Mouse (Mus musculus): ENCODE results near the gene Apobec1.
"Not testable (repeated sequence)": the region's sequence is repeated elsewhere in the genome, so short reads cannot be mapped to it uniquely, and the experiment has no call there.

The Apobec1 gene

DNA sequence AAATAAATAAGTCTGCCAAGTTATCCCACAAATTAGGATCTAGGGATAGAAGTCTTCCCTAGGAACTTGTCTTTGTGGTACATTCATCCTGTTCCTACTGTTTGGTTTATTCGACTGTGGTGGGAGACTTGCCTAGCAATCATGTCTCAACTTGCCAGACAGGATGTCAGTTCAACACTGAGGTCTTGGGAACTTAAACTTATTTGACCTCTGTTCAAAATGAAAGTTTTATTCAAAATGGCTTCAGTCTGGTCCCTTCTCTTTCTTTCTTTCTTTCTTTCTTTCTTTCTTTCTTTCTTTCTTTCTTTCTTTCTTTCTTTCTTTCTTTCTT, 713 bp upstream of the Apobec1 start:
- no peak for DNase-seq

DNA sequence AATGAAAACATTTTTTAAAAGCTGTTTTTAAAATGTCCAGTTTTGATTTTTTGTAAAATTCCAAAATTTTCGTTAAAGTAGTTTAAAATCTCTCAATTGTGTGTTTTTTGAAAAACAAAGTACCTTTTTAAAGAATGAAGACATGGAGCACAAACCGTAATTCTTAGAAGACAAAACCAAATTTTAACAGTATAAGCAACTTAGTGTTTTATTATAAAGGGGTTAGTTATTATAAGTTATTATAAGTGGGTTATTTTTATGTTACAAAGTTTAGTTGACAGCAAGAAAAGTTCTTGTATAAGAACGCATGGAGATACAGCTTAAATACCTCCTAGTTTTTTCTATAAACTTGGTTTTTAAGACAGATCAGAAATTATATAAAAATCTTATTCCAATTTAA, 629 bp downstream of the Apobec1 start:
- no peak for DNase-seq

DNA sequence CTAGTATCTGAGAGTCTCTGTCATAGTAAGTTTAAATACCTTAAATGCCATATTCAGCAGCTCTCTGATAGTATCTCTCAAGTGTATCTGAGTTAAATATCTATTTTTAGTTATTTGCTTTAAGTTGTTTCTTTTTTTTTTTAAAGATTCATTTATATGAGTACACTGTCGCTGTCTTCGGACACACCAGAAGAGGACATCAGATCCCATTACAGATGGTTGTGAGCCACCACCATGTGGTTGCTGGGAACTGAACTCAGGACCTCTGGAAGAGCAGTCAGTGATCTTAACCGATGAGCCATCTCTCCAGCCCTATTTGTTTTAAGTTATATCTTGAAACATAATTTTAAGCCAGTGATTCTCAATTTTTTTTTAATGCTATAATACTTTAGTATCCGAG, 1.2 kb downstream of the Apobec1 start:
- no peak for DNase-seq

DNA sequence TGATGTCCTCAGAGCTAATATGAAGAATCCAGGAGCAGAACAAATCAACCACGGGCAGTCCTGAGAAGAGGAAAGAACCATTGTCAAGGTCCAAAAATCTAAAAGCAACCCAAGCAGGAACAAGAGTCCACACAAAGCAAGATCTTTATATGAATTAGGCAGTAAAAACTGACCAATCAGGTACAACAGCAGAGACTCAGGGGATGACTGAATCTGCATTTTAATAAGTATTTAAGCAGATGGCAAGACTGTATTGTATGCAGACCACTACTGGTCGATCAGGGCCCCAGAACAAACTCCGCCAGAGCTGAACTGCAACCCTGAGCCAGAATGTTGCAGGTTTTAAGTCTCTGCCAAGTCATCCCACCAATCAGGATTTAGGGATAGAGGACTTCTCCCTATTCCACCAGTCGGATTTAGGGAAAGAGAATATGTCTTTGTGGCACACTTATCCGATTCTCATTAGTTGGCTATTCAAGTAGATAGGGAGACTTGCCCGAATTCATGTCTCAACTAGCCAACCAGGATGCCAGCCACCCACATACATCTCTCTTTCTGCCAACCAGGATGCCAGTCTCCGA, 2.1 kb downstream of the Apobec1 start:
- no peak for DNase-seq

DNA sequence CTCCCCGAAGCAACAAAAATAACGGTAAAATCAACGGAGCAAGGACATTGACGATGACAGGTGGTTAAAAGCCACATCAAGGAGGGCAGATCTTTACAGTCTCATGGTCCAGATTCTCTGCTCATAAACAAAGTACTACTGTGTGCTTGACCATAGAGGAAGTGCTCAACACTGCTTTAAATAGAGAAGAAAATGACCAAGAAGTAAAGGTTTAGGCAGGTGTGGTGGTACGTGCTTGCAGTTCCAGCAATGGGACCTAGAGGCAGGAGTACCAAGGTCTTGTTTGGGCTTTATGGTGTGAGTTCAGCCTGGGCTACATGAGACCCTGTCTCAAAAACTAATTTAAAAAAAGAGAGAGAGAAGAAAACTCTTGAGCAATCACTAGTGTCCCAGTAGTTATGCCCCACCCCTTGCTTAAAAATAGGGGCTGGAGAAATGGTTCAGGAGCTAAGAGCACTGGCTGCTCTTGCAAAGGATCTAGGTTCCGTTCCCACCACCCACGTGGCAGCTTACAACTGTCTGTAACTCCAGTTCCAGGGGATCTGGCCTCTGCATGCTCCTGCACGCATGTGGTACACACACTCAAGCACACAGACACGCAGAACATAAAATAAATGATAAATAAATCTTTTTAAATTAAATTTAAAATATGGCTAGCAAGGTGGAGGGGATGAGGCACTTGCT, 3.0 kb downstream of the Apobec1 start:
- no peak for DNase-seq

DNA sequence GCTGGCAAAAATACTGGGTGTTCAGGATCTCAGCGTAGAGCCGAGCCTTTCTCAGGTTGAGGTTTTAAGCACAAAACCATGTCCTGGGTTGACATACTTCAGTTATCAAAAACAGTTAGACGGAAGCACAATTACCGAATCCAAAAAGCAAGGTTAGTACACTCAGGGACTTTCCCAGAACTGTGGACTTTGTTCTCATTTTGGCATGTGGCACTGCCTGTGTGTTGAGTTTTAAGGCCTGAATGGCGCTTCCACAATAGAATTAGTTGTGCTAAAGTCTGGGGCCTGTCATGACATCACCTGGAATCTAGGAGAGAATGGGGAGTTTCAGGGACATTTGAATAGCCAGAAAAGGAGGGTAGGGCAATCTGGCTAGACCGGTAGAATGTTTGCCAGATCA, 3.8 kb downstream of the Apobec1 start:
- peak; percentile 72 for DNase-seq

DNA sequence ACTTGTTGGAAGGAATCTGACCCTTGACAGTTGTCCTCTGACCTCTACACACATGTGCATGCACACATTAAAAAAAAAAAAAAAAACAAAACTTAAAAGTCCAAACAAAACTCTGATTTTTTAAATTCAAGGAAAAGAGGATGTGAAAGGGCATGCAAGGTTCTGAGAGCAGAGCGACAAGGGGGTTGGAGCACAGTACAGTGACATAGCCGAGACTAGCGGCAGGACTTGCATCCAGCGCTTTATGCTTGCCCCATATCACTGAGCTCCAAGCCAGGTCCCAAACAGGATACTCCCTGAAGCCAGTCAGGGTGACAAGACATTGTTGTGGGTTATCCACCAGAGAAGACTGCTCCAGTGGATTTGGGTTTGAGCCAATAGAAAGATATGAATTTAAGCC, 4.2 kb downstream of the Apobec1 start:
- DNase-seq = no peak

DNA sequence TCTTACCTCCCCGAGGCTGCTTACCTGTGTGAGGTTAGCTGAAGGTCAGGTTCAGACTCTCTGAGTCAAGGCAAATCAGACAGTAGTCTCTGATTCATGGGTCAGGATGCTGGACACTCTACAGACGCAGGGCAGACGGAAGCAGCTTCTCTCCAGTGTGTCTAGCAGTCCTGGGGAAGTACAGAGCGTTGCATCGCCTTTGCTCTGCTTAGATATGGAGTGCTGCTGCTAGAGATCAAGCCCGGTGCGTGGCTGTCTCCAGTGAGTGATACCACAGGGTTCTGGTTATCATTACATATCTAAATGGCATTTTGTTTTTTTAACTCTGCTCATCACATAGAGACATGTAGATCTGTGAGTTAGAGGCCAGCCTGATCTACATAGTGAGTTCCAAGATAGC, 5.6 kb downstream of the Apobec1 start:
- no peak for DNase-seq

DNA sequence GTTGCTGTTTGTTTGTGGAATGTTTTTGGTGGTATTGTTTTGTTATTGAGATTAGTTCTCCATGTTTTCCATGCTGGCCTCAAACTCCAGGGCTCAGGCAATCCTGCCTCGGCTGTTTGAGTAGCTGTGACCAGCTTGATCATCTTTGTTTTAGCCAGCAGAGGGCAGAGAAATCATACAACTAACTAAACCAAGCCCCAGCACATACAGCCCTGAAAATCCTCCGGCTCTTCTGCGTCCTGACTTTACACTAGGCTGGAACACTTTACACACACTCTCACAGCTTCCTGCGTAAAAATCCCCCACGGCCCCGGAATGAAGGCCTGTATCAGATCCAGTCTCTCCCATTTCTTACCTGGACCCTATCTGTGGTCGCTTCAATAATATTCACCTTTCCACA, 6.6 kb downstream of the Apobec1 start:
- DNase-seq = peak; percentile 65

DNA sequence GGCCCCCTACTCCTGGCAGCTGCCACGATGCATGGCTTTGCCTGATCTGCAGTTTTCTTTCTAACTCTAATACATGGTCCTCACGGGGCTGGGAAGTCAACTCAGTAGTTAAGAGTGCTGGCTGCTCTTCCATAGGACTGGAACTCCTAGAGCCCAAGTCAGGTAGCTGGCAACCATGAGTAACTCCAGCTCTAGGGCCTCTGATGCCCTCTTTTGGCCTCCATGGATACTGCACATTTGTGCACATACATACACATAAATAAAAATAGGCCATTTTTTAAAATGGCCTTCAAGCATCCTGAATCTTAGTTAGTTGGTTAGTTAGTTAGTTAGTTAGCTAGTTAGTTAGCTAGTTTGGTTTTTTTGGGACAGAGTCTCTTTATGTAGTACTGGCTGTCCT, 9.3 kb downstream of the Apobec1 start:
- DNase-seq = no peak

DNA sequence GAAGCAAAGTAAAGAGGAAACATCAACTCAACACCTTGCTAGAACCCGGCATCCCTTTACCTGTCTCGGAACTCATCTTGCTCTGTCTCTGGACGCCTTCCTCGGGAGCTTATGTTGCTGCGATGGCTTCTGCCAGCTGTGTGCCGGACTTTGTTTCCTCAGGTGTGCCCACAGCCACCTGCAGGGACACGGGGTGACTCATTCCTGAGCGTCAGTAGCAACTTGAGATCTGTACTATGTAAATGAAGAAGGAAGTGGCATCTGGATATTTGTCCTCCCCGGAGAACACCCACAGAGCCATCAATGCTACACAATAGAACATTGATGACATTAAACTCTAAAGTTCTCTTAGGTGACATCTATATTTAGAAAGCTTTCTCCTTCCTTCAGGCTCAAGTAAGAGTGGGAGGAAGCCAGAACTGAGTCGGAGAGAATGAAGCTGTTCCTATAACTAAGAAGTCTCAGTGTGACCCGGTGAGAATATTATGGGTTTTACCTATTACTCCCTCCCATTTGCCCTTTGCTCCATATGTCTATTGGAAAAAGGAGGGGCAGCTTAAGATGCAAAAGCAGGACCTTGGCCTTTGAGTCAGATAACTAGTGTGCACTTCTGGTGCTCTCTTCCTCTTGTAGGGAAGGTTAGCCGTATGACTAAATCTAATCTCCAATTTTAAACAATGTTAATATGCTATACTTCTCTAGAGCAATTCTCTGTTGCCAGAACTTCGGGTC, 11.1 kb downstream of the Apobec1 start:
- DNase-seq = no peak

DNA sequence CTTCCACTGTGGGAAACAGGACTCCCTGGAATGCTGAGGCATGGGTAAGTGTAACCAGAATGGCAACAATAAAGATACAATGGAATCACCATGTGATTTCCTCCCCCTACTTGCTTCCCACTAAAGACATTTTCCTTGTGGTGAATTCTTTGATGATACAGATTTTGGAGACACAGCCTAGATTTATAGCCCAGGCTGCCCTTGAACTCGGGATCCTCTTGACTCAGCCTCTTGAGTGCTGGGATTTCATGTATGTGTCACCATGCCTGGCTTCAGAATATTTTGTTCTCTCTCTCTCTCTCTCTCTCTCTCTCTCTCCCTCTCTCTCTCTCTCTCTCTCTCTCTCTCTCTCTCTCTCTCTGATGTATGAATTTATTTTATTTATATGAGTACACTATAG, 23.2 kb downstream of the Apobec1 start:
- no peak for DNase-seq

DNA sequence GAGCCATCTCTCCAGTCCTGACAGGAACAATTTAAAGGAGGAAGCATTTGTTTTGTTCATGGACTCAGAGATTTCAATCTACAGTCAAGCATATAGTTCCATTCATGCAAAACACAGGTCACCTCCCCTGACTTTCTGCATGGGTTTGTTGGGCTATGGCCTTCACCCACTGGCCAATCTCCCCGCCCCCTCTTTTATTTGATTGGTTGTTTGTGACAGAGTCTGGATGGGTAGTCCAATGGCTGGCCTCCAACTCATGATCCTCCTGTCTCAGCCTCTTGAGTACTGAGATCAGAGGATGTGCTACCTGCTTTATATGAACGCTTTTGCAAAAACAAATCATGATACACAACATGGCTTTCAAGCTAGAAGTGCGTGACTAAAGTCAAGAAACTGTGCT, 25.2 kb downstream of the Apobec1 start:
- DNase-seq = no peak

DNA sequence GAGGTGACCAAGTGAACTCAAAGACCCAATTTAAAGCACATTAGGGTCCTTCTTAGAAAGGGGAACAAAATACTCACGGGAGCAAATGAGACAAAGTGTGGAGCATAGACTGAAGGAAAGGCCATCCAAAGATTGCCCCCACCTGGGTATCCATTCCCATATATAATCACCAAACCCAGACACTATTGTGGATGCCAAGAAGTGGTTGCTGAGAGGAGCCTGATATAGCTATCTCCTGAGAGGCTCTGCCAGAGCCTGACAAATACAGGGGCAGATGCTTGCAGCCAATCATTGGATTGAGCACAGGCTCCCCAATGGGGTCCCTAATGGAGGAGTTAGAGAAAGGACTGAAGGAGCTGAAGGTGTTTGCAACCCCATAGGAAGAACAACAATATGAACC, 27.2 kb downstream of the Apobec1 start:
- not testable (repeated sequence) for DNase-seq

DNA sequence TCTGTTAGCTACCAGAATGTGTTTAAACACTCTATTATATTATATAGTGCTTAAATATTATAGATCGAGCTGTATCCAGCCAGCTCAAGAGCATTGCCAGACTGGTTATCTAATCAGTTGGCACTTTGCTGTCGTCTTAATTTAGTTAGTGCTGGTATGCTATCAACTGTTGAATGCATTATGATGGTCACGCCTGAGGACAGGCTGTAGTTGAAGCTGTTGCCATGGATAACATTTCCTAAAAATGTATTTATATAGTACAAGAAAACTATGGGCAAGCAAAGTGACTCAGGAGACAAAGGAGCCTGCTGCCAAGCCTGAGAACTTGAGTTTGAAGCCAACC, 30.7 kb downstream of the Apobec1 start:
- no peak for DNase-seq

DNA sequence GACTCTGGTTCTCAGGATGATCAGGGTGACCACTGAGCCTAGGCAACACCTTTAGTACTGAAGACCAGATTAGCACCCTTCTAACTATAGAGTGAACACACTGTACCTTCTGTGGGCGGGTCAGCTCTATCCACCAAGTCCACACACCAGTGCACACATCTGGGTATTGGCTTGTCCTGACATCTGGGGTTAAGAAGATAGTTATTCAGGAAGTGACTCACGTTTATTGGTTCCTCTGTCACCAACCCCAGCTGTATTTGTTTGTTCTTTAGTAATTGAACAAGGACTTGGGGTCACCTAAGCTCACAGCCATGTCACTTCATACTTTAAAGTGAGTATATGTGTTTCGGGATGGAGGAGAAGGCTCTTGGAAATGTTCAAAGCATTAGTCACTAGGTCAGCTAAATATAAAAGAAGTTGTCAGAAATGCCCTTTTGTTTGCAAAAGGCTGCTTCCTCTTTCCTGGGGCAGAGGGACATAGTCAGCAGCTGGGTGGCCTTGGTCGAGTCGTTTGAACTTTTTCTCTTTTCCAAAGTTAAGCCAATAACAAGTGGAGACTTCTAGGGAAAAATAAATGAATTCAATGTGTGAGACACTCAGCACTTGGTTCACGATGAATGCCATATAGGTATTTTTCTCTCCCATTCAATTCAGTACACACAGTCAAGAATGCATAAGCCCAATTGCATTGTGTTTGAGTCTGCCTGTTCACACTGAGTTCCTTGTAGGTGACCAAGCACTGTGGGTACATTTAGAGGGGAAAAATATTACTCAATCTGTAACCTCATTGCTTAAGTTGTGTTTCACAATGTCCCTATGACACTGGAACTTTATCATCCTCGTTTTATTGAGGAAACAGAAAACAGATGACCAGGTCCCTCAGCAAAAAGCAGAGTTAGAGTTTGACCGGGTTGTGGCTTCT, 31.3 kb downstream of the Apobec1 start:
- no peak for DNase-seq

DNA sequence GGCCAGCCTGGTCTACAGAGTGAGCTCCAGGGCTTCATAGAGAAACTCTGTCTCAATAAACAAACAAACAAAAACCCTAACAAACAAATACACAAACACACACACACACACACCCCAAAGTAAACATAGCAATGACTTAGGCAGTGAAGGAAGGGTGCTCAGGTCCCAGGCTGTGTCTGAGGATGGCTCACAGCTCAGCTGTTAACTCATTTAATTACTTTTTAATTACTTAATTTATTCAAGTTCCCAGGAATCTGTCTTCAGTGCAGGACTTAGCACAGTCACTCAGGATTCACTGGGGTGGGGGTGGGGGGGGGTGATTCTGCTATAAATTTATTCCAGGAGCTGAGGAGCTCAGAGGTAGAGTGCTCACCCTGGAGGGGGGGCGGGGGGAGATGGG, 32.5 kb downstream of the Apobec1 start:
- DNase-seq = no peak

DNA sequence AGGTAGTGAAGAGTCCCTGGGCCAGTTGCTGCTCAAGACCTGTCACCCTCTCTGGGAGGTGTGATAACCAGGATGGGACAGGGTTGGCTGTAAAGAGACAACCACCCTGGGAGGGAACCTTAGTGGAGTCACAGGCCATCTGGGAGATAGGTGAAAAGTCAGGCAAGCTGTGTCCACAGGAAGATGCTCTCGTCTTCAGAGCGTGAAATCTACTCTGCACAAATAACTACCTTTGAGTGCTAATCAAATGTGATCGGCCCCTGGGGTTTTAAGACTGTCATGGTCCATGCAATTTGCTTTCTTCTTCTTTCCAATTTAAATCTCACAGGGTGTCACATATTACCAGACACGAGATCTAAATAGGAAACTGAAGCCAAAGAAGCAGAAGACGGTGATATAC, 33.1 kb downstream of the Apobec1 start:
- no peak for DNase-seq

DNA sequence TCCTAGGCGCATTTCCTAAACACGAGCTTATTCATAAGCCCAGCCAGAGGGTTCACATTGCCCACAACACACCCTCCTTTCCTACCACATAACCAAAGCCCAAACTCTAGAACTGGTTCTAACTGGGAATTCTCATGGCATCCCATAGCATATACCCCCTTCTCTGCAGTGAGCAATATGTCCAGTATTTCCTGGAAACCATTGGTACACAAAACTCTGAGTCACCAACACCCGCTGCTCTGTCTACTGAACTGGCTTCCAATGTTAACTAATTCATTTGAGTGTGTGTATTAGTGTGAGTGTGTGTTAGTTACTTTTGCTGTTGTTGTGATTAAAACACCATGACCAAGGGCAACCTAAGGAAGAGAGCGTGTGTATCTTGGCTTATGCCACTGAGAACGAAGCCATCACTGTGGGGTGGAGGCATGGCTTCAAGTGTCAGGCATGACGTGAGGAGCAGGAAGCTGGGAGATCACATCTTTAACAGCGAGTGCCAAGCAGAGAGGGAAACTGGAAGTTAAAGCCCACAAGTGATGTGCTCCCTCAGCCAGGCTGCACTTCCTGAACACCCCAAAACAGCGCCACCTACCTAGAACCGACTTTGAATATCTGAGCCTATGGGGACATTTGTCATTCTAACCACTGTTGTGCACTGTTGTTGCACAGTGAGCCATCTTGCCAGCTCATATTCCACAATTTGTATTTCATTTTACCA, 37.0 kb downstream of the Apobec1 start:
- no peak for DNase-seq

DNA sequence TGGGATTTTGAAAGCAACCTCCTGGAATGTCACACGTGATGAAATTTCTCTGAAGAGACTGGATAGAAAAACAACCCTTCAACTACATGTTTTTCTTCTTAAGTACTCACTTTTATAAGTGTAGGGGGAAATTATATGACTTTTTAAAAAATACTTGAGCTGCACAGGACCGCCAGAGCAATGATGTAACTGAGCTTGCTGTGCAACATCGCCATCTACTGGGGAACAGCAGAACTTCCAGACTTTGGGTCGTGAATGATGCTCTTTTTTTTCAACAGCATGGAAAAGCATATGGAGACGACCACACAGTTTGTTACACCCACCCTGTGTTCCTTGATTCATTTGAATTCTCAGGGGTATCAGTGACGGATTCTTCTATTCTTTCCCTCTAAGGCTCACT, 39.8 kb downstream of the Apobec1 start:
- DNase-seq = peak; percentile 49

DNA sequence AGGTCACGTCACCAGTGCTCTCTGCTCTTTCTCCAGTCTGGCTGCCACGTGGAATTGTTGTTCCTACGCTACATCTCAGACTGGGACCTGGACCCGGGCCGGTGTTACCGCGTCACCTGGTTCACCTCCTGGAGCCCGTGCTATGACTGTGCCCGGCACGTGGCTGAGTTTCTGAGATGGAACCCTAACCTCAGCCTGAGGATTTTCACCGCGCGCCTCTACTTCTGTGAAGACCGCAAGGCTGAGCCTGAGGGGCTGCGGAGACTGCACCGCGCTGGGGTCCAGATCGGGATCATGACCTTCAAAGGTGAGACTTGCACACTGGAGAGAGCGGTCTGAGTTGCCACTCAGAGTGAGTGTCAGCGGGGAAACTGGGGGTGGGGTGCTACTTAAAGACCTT, 41.2 kb downstream of the Apobec1 start:
- no peak for DNase-seq

DNA sequence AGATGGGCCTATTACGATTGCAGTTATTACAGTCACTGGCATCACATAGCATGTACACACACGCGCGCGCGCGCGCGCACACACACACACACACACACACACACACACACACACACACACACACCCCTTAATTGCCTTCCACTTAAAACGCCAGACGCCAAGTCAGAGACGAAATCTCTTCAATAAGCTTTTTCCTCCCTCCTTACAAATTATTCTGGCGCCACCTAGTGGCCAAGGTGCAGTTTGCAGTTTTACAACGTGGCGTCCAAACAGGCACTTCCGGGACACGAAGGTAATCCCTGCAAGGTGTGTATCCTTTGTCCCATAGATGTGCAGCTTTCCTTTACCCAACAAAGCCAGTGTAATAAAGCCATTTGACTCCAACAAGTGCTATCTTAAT, 41.8 kb downstream of the Apobec1 start:
- DNase-seq = peak; percentile 76

DNA sequence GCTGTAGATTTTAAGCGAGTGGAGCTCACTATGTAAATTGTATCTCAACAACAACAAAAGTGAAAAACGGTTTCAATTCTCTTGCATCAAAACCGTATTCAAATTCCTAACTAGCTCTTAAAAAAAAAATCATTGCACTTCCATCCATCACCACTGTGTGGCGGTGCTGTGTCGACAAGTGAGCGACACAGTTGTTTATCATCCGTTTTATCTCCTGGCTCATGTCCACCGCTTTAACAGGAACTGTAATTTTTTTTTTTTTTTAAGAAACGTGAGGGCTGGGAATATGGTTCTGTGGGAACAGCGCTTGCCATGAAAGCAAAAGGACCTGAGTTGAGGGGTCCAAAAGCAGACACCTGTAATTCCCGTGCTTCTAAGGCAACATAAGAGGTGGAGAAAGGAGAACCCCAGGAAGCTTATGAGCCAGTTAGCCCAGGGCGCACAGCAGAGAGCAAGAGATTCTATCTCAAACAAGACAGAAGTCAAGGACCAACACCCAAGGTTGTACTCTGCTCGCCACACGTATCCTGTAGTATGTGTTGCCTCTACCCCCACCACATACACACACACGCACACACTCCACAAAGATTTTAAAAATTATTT, 45.2 kb downstream of the Apobec1 start:
- peak; percentile 77 for DNase-seq
